Mouse (Mus musculus): ENCODE results near the gene Mybpc2. TPM values are rescaled to one million over a fixed set of nuclear protein-coding genes. Genes with fewer than 3 reads are reported as not detected.

Gene Mybpc2
- polyA plus RNA-seq, 1 experiment from 2014 or later, result 0.14 TPM

DNA sequence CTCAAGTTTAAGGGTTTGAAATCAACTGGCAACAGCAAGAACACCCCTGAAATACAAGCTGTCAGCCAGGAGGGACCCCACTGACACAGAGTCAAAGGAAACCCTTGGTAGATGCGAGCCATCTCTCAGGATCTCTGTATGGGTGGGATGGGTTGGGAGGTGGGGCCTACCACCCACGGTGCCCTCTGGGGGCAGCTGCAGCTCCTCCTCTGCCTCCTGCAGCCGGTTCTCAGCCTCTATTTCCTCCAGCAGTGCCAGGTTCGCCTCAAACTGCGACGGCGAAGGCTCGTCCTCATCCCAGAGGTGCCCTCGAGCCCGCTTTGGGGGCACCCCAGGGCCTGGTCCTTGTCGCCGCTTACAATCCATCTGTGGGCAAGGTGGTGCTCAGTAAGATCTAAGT is 18.6 kb upstream of the Mybpc2 start:
- Histone ChIP-seq H3K9ac (replicated peaks) (no peak overlapping the region), H3K4me3 (replicated peaks) (no peak overlapping the region), H3K9me3 (replicated peaks) (no peaks in the 10 kb centered on the region), H3K27ac (replicated peaks) (no peak overlapping the region), H3K36me3 (peaks cover 10% of the 10 kb centered on the region; the same call in 1 of the 2 replicates), H3K27me3 (replicated peaks) (no peaks in the 10 kb centered on the region), H3K4me1 (peaks cover 8% of the 10 kb centered on the region), H3K4me2 (no peak overlapping the region)
- no peak for ATAC-seq (ENCODE audit: low FRiP score)
- 78% methylated on average over 12 of the region's 12 CpGs for whole genome bisulfite sequencing

DNA sequence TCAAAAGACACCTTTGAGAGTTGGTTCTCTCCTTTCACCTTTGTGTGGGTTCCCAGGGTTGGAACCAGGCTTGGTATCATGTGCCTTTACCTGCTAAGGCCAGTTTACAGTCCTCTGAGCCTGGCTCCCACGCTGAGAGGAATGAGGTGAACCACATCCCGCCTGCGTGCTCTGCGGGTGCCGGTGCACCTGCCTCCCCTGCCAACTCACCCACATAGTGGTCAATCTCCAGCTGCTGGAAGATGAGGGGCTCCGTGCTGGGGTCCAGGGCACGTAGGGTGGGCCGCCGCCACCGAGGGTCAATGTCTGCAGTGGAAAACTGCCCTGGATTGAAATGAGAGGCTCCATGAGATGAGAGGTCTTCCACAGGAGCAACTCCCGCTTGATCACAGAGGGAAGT is 18.1 kb upstream of the Mybpc2 start:
- Histone ChIP-seq H3K9ac (replicated peaks) (no peak overlapping the region), H3K9me3 (replicated peaks) (no peaks in the 10 kb centered on the region), H3K27me3 (replicated peaks) (no peaks in the 10 kb centered on the region), H3K27ac (replicated peaks) (no peak overlapping the region), H3K4me3 (replicated peaks) (no peak overlapping the region), H3K36me3 (peaks cover 14% of the 10 kb centered on the region; the same call in 1 of the 2 replicates), H3K4me2 (no peak overlapping the region), H3K4me1 (peaks cover 3% of the 10 kb centered on the region)
- WGBS, result 92% methylated on average over 11 of the region's 11 CpGs
- ATAC-seq (ENCODE audit: low FRiP score), result no peak

- no peaks in the 10 kb centered on the region for H3K9me3 ChIP-seq (replicated peaks)
- WGBS, result 95% methylated on average over 41 of the region's 41 CpGs
- ATAC-seq (ENCODE audit: low FRiP score), result no peak
- H3K27me3 ChIP-seq (replicated peaks), result no peaks in the 10 kb centered on the region
- H3K9ac ChIP-seq (replicated peaks), result no peak overlapping the region
- no peak overlapping the region for H3K4me2 ChIP-seq
- H3K36me3 ChIP-seq, result peaks cover 17% of the 10 kb centered on the region
- no peak overlapping the region for H3K27ac ChIP-seq (replicated peaks)
- H3K4me1 ChIP-seq, result no peaks in the 10 kb centered on the region
- H3K4me3 ChIP-seq (replicated peaks), result no peak overlapping the region
Measured at GRCm38 (mm10) chr7:44538756-44539624, 14.5 kb upstream of the Mybpc2 start.

DNA sequence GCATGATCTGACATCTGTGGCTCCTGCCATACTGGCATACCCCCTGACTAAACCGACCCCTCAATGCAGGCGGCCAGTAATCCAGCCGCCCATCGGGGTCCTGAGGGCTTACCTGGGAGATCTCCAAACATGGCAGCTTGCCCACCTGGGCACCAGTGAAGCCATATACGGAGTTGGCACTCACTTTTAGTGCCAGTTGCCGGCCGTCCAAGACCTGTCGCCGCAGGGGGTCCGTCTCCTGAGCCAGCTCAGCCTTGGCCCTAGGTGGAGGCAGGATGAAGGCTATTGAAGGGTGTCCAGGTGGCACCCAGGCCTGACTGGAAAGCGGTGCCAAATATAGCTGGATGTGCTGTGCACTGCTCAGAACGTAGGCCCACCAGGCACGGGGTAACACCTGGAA is 13.0 kb upstream of the Mybpc2 start:
- Histone ChIP-seq H3K27ac (replicated peaks) (no peak overlapping the region), H3K9me3 (replicated peaks) (no peaks in the 10 kb centered on the region), H3K4me2 (no peak overlapping the region), H3K36me3 (peaks cover 17% of the 10 kb centered on the region), H3K4me1 (no peaks in the 10 kb centered on the region), H3K4me3 (replicated peaks) (no peak overlapping the region), H3K9ac (replicated peaks) (no peak overlapping the region), H3K27me3 (replicated peaks) (no peaks in the 10 kb centered on the region)
- WGBS, result 93% methylated on average over 13 of the region's 13 CpGs
- no peak for ATAC-seq (ENCODE audit: low FRiP score)

- H3K4me2 ChIP-seq, result no peak overlapping the region
- H3K9me3 ChIP-seq (replicated peaks), result no peaks in the 10 kb centered on the region
- no peaks in the 10 kb centered on the region for H3K27me3 ChIP-seq (replicated peaks)
- no peaks in the 10 kb centered on the region for H3K4me1 ChIP-seq
- H3K4me3 ChIP-seq (replicated peaks), result no peak overlapping the region
- WGBS, result 90% methylated on average over 7 of the region's 7 CpGs
- ATAC-seq (ENCODE audit: low FRiP score), result no peak
- H3K36me3 ChIP-seq, result peaks cover 14% of the 10 kb centered on the region
- no peak overlapping the region for H3K9ac ChIP-seq (replicated peaks)
- no peak overlapping the region for H3K27ac ChIP-seq (replicated peaks)
Measured at GRCm38 (mm10) chr7:44537009-44537408, 12.6 kb upstream of the Mybpc2 start.

GRCm38 (mm10) chr7:44536590-44536968 is 12.1 kb upstream of the Mybpc2 start:
- no peak overlapping the region for H3K4me2 ChIP-seq
- WGBS, result 87% methylated on average over 6 of the region's 6 CpGs
- H3K36me3 ChIP-seq, result peaks cover 11% of the 10 kb centered on the region
- H3K4me1 ChIP-seq, result no peaks in the 10 kb centered on the region
- no peaks in the 10 kb centered on the region for H3K27me3 ChIP-seq (replicated peaks)
- no peak overlapping the region for H3K27ac ChIP-seq (replicated peaks)
- no peaks in the 10 kb centered on the region for H3K9me3 ChIP-seq (replicated peaks)
- H3K4me3 ChIP-seq (replicated peaks), result no peak overlapping the region
- no peak overlapping the region for H3K9ac ChIP-seq (replicated peaks)
- ATAC-seq (ENCODE audit: low FRiP score), result no peak

GRCm38 (mm10) chr7:44535657-44536589 is 11.5 kb upstream of the Mybpc2 start:
- Histone ChIP-seq H3K9ac (replicated peaks) (no peak overlapping the region), H3K27ac (replicated peaks) (no peak overlapping the region), H3K4me3 (replicated peaks) (no peak overlapping the region), H3K4me2 (no peak overlapping the region), H3K9me3 (replicated peaks) (no peaks in the 10 kb centered on the region), H3K4me1 (no peaks in the 10 kb centered on the region), H3K27me3 (replicated peaks) (no peaks in the 10 kb centered on the region), H3K36me3 (peaks cover 11% of the 10 kb centered on the region)
- WGBS, result 94% methylated on average over 27 of the region's 27 CpGs
- ATAC-seq (ENCODE audit: low FRiP score), result no peak

DNA sequence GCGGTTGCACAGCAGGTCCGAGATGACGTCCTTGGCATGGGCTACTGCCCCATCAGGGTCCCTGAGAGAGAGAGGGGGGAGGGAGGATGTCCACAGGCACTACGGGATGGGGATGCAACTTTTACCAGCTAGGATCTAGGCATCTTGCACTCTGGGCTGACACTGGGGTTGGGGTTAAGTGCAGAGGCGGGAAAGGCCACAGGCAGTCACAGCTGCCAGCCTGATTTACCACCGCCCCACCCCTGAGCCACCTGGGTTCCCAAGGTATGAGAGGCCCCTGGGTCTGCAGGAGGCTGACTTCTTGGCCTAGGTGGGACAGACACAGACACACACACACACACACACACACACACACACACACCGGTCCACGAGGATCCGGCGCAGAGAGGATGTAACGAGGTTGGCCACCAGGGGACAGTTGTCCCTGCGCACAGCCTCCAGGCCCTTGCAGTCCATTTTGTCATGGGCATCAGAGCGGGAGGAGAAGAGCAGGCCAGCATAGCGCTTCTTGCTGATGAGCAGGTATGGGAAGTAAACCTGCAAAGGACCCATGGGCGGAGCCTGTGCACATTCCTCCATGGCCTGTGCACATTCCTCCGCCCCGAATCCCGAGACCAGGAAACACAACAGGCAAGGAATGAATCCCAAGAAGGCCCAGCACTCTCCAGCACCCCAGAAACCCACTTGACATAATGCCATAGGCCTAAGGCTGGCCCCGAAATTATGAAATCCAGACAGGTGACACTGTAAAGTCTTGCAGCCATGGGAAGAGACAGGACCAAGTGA is 10.4 kb upstream of the Mybpc2 start:
- no peaks in the 10 kb centered on the region for H3K4me1 ChIP-seq
- H3K9ac ChIP-seq (replicated peaks), result no peak overlapping the region
- H3K27ac ChIP-seq (replicated peaks), result no peak overlapping the region
- H3K4me3 ChIP-seq (replicated peaks), result no peak overlapping the region
- no peak overlapping the region for H3K4me2 ChIP-seq
- ATAC-seq (ENCODE audit: low FRiP score), result no peak
- H3K27me3 ChIP-seq (replicated peaks), result peaks cover 5% of the 10 kb centered on the region; the same call in 1 of the 2 replicates
- 88% methylated on average over 19 of the region's 19 CpGs for WGBS
- H3K36me3 ChIP-seq, result peaks cover 7% of the 10 kb centered on the region
- H3K9me3 ChIP-seq (replicated peaks), result no peaks in the 10 kb centered on the region

- Histone ChIP-seq H3K27ac (replicated peaks) (no peak overlapping the region), H3K4me3 (replicated peaks) (no peak overlapping the region), H3K27me3 (replicated peaks) (peaks cover 8% of the 10 kb centered on the region), H3K4me1 (no peaks in the 10 kb centered on the region), H3K4me2 (no peak overlapping the region), H3K36me3 (peaks cover 7% of the 10 kb centered on the region), H3K9me3 (replicated peaks) (no peaks in the 10 kb centered on the region), H3K9ac (replicated peaks) (no peak overlapping the region)
- WGBS, result 93% methylated on average over 13 of the region's 13 CpGs
- ATAC-seq (ENCODE audit: low FRiP score), result no peak
Measured at GRCm38 (mm10) chr7:44534242-44534641, 9.8 kb upstream of the Mybpc2 start.

DNA sequence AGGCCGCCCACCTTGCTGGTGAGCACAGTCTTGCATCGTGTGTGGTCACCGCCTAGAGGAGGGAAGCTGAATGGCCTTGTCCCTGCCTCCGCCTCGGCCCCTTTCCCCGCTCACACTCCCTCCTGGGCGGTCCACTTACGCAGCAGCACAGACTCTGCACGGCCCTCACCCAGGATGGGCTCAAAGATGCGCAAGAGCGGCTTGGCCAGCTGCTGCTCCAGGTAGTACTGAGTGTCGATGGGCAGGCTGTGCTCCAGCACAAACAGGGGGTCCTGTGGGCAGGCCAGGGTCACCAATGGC is 9.2 kb upstream of the Mybpc2 start:
- H3K36me3 ChIP-seq, result peaks cover 7% of the 10 kb centered on the region
- no peaks in the 10 kb centered on the region for H3K9me3 ChIP-seq (replicated peaks)
- no peak overlapping the region for H3K9ac ChIP-seq (replicated peaks)
- H3K27ac ChIP-seq (replicated peaks), result no peak overlapping the region
- H3K27me3 ChIP-seq (replicated peaks), result peaks cover 13% of the 10 kb centered on the region
- H3K4me1 ChIP-seq, result no peaks in the 10 kb centered on the region
- no peak overlapping the region for H3K4me2 ChIP-seq
- H3K4me3 ChIP-seq (replicated peaks), result no peak overlapping the region
- WGBS, result 79% methylated on average over 12 of the region's 12 CpGs
- no peak for ATAC-seq (ENCODE audit: low FRiP score)

DNA sequence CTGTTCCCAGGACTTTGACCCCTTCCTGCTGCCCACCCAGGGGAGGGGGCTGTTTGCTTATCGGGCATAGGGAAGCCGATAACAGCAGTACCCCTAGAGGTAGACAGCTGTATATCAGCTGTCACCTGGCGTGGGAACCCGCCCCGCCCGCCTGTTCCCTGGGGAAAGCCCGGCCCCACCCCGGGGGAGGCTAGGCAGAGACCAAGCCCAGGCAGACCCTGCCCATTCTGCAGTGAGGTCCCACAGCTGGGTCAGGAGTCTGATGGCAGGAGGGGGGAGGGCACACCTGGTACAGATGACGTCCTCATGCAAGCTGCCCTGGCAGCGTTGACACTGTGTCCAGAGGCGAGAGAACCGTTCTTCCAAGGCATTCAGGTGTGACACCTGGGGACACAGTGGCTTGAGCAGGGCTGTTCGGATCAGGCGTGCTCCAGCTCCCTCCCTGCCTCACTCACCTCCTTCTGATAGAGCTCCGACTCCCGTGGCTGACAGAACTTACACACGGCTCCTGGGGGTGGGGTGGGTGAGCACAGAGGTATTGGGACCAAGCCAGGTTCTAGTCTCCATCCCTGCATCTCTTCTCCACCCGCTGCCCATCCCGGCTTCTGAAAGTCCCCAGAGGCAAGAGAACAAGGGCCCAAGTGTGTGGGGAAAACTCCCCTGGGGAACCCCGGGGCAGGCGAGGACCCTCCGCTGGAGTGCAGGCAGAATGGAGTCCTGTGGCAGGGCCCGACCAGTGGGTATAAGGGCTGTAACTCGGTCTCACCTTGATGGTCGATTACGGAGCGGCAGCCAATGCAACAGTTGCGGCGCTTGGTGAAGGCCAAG is 8.7 kb upstream of the Mybpc2 start:
- Histone ChIP-seq H3K4me3 (replicated peaks) (no peak overlapping the region), H3K27me3 (replicated peaks) (peaks cover 19% of the 10 kb centered on the region), H3K27ac (replicated peaks) (no peak overlapping the region), H3K36me3 (peaks cover 7% of the 10 kb centered on the region), H3K4me1 (peaks cover under 1% of the 10 kb centered on the region), H3K9me3 (replicated peaks) (no peaks in the 10 kb centered on the region), H3K4me2 (no peak overlapping the region), H3K9ac (replicated peaks) (no peak overlapping the region)
- no peak for ATAC-seq (ENCODE audit: low FRiP score)
- 89% methylated on average over 29 of the region's 29 CpGs for WGBS
